Mouse (Mus musculus): Measurements from ENCODE around the gene Olfml2a.

DNA sequence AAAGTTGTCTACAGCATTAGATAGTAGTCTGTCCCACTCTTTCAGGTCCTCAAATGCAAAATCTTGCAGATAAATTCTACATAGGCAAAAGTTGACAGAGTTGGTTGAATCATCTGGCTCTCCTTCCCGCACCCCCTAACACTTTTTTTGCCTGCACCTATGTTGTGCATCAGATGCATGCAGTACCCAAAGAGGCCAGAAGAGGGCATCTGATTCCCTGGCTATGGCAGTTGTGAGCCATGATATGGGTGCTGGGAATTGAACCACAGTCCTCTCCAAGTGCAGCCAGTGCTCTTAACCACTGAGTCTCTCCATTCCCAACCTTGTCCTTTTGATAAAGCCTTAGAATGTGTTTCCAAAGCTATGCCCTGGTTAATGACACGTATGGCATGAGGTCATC is 51.7 kb downstream of the Olfml2a start:
- TF ChIP-seq GATA1 (IDR thresholded peaks at IDR 0.05; ENCODE audit: borderline replicate concordance, low read length) (no peak), FLI1 (IDR thresholded peaks at IDR 0.05; ENCODE audit: low read length) (no peak)
